Mouse (Mus musculus) urinary bladder, adult 18-20 months (tissue): ENCODE measurements at regions not wholly inside any gene's neighbourhood (a gene's known extent, or its start where the extent isn't known, plus 50 kb on each side); places are given as distances from the start of the nearest gene placed in this dataset.

ENCODE experiments used
- DNase-seq, 2 experiments: peaks; one replicate each; pipeline ENCODE4 v3.0.0; 2022; ENCODE audit warnings: low spot score in 2 of 2, mixed read lengths in 2 of 2

DNA sequence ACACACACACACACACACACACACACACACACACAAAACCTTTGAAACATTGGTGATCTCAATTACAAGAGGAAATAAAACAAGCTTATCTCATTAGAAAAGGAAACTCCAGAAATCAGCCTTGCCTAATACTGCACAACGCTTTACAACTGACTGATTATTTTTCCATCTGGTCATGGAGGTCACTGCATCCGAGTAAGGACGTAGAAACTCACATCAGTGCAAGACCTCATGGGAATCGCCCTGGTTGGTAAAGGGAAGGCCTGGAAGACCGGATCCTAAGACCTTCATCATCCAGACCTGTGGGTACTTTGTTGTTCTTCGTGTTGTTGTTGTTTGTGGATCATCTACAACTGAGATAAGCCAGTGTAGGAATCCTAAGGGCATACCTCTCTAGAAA lies 77.8 kb upstream of the Sestd1 start:
- DNase-seq = no peak

DNA sequence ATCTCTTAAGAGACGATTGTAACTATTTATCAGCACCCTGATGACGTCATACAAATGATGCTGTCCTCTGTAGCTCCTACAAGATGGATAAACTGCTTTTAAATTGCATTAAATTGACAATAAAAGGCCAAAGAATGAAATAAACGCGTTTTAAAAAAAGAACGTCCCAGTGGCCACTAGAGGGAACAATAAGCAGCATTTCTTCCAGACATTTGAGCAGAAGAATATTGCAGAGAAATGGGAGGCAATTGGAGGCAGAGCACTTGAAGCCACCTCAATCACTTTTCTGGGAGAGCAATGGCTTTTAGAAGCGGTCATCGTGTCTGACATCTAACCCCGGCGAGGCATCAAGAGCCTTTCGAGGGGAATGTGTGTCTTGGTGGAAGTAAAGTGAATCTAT lies 76.4 kb upstream of the Sestd1 start:
- no peak for DNase-seq

DNA sequence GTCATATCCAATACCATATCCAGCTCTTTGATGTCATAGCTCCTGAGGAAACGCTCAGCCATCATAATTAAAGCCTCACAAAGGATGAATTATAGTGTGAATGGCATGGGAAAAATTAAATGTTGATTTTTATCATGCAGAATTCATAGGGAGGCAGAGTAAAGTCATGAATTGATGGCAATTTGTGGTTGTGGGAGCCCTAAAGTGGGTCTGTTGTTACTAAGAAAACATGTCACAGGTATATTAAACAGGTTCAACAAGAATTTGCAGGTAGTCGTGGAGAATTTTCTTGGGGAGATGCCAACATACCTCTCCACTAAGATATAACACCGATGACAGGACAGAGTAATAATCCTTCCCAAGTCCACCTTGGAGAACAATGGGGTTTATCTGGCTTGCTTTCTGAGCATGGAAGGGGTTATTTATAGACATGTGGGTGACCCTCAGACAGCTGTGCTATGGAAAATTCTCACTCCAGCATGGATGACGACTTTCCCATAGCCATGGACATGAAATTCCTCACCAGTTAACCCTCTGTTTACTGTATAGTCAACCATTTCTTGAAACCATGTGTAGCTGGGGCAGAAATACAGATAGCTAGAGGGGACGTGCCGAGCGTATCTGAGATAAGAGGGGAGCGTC lies 71.7 kb upstream of the Sestd1 start:
- DNase-seq = no peak

DNA sequence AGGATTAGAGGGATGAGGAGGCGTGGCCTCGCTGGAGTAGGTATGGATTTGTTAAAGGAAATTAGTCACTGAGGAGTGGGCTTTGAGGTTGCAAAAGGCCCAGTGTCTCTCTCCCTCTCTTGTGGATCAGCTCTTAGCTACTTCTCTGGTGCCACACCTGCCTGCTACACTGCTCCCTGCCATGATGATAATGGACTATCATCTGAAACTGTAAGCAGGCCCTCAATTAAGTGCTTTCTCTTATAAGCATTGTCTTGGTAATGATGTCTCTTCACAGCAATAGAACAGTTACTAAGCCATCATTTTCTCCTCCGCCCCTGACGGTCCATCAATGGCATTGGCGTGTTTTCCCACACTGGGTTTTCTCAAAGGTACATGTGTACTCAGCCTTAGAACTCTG lies 66.6 kb upstream of the Sestd1 start:
- DNase-seq = no peak

DNA sequence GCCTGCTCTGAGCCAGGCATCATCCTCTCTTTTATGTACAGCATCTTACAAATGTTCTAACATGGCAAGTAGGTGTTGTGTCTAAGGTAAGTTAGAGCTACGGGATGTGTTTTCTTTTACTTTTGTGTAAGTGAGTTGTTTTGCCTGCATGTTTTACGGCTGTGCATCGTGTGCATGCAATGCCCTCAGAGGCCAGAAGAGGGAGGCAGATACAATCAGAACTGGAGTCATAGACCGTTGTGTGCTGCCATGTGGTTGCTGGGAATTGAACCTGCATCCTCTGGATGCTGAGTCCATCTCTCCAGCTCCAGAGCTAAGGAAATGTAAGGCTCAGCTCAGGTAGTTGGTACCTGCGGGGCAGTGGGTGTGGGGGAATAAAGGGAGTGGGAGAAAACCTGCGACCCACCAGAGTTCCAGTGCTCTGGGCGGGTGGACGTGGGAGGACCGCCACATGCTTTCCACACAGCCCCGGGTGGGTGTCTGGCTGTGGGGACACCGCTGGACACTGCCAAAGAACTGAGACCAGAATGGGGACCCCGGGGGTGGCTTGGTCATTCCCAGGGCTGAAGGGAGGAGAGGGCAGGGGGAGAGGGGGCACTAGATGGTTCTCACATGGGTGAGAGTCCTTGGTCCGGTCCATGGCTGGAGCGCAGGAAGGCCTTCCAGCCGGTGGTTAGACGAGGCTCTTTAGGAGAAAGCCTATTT lies 63.5 kb upstream of the Sestd1 start:
- DNase-seq = no peak

DNA sequence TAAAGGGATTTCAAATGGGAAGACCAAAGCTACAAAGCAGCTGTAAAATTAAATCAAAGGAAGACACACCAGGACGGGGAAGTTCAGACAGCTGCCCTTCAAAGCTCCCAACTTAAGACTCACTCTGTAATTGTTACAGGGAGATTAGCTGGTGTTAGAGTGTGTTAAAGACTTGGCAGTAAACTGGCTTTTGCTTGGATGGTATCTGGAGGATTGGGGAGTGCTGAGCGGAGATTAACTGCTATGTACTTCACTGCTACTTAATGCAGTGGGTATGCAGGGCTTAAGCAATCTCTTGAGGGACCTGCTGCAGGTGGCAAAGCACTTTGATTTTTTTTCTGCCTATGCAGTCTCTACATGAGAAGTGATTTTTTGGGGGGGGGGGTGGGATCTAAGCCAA lies 62.0 kb upstream of the Sestd1 start:
- no peak for DNase-seq

DNA sequence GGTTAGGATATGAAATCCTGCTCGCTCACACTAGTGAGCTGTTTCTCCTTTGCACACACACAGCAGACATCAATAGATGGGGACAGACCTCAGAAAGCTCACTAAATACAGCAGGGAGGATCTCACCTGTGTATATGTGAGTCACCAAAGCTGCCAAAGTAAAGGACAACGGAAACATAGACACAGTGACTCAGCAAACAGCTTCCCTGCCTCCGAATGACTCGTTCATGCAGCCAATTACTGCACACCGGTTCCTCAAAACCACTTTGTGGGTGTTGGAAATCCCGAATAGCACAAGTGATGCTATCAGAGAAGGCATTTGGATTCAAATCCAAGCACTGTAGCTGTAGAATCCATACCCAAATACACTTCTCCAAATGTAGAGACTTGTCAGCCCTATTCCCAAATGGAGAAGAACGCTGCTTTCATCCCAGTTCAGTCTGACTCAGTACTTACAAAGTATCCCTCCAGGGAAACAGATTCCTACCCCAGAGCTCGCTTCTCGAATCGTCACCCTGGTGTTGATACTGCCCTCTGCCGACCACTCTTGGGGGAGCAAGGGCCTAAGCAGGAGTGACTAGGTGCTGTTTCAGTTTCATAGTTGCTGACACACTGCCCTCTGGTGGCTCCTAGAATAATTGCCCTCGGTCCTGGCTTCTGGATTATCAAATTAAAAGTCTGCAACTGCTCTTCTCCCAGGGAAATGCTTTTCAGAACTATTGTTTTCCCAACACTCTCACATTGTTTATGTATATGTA lies 61.4 kb upstream of the Sestd1 start:
- peak; percentile 89 to 92 for DNase-seq

DNA sequence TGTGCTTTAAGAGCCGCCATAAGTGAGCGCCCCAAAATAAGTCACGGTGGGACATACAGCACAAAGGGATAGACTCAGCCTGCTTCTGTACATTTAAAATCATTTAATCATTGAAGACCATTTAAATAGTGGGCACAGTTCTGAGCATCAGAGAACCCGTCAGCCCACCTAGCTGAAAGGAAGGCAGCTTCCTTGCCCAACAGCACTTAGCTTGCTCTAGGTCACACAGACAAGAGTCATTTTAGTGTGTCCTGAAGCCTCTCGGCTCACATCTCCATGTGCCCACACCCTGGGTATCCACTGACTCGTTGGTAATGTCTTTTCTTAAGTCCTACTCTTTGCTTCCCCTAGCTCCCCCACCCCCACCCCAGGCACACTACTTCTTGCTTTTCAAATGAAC lies 59.7 kb upstream of the Sestd1 start:
- no peak for DNase-seq

DNA sequence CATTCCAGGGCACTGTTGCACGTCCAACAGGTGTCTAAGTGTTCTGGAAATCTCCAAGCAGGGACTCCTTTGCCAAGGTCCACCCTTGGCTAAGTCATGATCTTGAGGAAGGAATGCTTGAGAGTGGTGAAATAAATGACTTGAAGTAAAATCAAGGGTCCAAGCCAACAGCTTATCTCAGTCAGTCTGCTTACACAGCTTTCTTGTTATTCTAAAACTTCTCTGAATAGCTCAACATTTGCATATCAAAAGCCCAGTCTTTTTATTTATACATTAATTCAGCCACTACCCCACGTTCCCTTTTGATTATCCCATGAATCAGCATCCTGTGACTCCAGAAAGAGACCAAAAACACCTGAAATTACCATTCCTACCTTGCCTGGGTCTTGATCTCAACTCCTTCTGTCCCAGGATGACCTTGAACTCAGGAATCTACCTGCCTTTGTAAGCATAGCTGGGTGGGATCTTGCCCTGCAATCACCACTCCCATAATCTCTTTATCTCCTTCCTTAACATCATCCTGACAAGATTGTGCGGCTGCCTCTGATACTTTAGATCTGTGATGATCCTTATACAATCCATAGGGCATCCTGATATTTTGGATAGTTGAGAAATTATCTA lies 57.5 kb upstream of the Sestd1 start:
- DNase-seq = no peak

DNA sequence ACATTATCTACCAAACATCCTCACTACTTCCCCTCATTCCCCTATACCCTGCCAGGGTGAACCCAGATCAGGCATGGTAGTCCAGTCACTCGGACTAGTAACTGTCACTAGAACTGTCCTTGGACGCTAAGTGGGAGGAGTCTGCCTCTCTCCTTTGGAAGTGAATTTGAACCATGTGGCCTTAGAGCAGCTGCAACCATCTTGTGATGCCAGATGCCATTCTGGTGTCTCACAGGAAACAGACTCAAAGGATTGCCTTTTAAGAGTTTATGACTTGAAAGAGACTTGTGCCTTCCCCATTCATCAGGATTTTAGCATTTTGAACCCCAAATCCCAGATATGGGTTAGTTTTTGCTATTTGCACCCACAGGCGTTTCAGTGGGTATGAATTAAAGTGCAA lies 56.9 kb upstream of the Sestd1 start:
- DNase-seq = no peak

DNA sequence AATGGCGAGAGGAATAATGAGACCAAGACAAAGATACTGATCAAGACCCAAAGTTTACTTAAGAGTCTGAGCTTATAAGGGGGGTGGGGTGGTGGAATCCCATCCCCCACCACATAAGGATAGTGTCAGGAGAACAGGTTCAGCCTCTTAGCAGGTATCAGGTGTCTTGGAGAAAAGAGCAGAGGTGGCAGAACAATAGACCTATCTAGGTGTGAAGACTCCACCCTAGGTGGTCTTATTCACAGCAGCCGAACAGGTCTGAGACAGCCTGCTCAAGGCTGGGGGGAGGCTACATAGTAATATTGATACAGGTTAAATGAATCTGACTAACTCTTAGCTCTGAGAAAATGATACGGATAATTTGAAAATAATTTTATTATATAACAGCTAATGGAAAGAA lies 56.4 kb upstream of the Sestd1 start:
- DNase-seq = no peak

DNA sequence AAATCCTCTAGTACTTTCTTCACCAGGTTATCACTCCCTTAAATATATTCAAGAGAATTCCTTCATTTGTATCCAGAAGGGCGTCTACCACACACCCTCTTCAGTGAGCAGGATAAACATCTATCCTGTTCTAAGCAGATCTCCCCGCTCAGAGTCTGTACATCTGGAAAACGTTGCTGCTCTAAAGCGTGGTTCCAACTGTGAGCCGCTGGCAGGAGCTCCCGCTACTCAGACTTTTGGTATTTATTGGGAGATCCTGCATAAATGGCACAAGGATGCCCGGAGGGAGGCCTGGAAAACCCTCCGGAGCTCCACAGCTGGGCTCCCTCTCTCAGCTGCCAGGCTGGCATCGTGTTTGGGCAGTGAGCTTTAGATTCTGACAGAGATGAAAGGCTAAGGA lies 54.3 kb upstream of the Sestd1 start:
- DNase-seq = no peak

DNA sequence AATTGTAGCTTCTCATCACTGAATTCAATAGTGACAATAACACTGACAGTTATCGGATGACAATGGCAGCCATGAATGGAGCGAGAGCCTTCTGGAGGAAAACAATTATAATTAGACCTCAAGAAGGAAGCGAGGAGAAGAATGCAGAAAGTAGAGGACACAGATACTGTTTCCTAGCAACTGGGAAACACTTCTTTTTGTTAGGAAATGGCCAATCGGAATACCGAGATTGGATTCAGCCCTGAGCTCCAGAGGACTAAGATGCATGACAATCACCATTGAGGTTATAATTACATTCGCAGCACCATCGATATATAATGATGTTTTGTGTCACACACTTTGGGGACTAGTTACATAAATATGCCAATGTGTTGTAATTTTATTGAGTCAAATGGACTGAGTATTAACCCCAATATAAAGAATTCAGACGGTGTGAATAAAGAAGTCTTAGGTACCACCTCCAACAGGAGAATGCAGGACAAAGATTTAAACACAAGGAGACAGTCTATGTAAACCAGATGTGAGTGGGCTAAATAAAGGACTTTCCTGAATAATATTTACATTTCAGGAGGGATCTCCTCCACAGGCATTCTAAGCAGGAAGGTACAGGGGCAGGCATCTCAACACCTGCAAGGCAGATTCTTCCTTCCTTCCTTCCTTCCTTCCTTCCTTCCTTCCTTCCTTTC lies 53.1 kb upstream of the Sestd1 start:
- no peak for DNase-seq
